Mouse (Mus musculus) ZHBTc4 (cell line): ENCODE results near the gene Bcr.

Experiments used
- DNase-seq: peaks from one replicate; pipeline ENCODE4 v3.0.0-alpha.2; 2011; ENCODE audit warnings: low read depth, low spot score

The Bcr gene

DNA sequence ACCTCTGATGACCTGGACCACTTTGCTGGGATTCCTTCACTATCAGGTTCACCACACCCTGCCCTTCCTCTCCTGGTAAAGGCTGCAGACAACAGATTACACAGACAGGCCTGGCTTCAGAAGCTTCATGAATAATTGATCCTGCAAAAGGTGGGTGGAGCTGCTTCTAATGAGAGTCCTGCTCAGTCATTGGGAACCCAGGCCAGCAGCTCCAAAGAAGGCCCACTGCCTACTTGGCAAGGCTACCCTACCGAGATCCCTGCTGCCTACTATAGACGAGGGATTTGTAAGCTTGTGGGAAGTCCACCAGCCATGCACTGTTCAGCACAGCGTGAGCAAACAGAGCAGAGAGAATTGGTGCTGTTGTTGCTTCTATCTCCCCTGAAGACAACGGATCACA, 4.1 kb upstream of the Bcr start:
- DNase-seq: no peak

DNA sequence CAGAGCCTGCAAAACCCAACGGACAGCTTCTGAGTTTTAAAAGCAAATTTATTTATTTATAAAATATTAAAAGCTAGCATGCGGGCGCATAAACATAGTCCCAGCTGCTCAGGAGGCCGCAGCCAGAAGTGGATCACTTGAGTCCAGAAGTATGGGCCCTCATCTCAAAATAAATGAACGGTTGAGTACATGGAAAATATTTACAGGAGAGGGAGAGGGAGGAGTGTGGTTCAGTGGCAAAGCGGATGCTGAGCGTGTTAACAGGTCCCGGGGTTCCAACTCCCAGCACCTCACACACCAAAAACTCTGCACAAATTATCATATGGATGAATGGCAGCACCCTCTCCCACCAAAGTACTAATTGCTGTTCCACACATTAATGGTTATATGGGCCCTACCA, 2.1 kb upstream of the Bcr start:
- no peak for DNase-seq

DNA sequence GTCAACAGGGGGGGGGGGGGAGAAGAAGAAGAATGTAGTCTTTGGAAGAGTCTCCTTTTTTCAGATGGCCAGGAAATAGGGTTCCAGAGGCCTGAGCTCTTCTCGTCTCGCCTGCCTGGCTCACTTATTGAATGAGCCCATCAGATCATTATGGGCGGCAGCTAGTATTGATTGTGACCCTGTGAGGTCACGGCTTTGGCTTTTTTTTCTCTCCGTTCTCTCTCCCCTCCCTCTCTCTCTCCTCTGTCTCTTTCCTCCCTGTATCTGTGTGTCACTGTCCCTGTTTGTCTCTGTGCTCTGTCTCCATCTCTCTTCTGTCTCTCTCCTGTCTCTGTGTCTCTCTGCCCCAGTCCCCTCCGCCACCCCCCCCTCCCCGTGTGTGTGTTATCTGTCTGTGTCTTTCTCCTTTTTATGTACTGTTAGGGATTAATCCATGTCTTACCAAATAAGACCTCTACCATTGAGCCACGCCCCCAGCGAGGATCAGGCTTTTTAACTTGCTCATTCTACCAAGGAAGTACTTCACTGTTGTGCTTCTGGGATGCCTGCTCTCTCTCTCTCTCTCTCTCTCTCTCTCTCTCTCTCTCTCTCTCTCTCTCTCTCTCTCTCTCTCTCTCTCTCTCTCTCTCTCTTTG, 1.5 kb upstream of the Bcr start:
- DNase-seq: peak; percentile 70

DNA sequence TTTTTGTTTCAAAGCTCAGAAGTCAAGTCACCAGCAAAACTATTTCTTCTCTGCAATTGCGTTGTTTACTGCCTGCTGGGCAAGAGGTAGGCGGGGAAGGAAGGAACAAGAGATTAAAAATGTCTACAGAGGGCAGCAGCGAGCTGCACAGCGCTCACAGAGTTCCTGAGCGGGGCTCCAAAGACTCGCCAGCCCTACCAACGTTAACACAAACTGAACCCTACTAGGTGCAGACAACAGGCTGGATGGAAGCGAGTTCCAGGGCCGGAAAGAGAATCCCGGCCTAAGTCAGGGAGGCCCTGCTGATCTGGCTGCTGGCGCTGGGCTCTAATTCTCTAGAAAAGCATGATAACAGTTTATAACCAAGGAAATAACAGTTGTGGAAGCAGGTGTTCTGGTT, 996 bp upstream of the Bcr start:
- peak; percentile 86 for DNase-seq

DNA sequence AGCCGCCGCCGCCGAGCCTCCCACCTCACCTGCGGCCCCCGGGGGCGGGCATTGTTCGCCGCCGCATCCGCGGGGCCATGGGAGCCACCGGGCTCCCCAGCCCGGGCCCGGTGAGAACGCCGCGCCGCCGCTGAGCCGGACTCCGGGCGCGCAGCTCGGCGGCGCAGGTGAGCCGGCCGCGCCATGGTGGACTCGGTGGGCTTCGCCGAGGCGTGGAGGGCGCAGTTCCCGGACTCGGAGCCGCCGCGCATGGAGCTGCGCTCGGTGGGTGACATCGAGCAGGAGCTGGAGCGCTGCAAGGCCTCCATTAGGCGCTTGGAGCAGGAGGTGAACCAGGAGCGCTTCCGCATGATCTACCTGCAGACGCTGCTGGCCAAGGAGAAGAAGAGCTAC, 447 bp downstream of the Bcr start:
- DNase-seq: peak; percentile 55

DNA sequence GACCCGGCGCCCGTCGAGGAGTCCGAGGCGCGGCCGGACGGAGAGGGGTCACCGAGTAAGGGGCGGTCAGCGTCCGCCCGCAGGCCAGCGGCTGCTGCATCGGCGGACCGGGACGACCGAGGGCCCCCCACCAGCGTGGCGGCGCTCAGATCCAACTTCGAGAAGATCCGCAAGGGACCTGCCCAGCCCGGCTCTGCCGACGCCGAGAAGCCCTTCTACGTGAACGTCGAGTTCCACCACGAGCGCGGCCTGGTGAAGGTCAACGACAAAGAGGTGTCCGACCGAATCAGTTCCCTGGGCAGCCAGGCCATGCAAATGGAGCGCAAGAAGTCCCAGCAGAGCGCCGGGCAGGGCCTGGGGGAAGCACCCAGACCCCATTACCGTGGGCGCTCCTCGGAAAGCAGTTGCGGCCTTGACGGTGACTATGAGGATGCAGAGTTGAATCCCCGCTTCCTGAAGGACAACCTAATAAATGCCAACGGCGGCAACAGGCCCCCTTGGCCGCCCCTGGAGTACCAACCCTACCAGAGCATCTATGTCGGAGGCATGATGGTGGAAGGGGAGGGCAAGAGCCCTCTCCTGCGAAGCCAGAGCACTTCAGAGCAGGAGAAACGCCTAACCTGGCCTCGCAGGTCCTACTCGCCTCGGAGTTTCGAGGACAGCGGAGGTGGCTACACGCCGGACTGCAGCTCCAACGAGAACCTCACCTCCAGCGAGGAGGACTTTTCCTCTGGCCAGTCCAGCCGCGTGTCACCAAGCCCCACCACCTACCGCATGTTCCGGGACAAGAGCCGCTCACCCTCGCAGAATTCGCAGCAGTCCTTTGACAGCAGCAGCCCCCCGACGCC, 1.2 kb downstream of the Bcr start:
- peak; percentile 32 for DNase-seq

DNA sequence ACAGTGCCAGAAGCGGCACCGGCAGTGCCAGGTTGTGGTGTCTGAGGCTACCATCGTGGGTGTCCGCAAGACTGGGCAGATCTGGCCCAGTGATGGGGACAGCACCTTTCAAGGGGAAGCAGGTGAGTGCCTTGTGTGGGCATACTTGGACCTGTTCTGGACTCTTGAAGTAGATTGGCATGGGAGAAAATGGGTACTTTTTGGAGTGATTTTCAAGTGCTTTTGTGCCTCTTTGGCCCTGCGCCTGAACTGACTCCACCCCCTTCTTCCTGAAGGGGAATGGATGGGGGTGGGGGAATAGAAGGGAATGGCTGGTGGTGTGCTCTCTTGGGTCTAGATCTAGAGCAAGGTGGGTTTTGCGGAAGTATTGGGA, 1.8 kb downstream of the Bcr start:
- DNase-seq: peak; percentile 48

DNA sequence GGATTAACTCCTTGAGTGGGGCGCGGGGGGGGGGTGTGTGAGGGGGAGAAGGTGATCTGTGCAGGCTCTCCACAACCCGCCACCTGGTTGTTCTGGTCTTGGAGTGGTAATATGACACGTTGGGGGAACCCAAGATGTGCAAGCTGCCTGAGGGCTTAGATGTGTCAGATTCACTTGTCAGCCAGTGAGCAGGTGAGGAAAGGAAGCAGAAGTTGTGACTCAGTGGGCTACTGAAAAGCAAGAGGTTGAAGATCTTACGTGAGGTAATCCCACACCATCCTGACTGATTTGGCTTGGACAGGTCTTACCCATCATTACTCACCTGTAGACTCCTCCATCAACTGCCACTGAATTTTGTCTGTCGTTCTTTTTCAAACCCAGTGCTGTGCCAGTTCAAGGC, 2.2 kb downstream of the Bcr start:
- no peak for DNase-seq

DNA sequence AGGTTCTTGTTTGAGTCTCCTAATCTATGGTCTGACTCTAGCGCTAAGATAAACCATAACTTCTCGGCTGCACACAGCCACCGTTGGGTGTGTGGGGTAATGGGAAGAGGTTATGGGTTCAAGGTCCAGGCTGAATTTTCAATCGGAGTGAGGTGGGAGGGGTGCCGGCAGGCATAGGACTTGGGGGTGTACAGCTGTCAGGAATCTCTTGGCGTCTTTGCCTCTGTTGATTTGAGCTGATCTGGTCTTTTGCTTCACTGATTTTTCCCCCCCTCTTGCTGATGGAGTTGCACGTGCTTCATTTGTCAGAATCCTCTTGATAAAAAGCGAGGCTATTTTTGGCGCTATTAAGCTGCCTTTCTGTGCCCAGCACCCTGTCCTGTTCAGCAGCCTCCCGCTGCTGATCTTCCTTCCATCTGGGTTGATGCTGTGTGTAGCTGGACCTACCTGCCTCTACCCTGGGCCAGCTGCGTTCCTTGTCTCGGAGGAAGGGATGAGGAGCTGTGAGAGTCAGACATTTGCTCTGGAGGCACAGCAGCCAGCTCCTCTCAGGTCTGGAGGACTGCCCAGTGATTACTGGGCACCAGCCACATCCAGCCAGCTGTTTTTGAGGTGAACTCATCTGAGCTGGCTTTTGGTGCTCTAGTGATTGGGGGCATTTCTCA, 3.0 kb downstream of the Bcr start:
- no peak for DNase-seq

DNA sequence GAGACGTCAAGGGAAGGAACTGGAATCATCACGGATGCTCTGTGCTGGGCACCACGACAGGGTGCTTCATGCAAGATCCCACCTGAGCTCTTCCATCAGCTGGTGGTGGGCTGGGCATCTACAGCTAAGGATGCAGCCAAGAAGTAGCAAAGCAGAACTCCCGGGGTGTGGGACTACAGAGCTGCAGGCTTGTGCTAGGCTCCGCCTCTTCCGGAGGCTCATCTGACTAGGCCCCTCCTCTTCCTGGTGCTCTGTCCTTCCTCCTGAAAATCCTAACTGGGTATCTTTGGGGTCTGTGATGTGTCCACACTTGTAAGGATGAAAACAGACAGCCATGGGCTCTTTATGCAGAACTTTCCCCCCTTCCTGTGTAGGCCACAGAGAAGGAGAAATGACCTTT, 5.3 kb downstream of the Bcr start:
- peak; percentile 62 for DNase-seq

DNA sequence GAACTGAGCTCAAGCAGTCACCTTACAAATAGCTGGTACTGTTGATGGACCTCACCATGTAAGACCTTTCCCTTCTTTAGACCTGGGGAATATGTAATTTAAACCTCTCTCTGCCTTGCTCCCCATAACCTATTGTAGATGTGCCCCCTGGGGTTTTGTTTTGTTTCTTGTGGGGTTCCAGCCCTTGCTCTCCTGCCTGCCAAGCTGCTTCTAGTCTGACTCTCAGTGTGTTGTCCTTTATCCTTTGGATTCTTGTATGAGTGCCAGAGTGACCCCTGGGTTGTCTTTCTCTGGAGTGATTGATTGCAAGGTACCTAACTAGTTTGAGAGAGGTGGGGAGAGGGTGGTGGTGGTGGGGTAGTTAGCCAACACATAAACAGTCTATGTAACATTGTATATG, 7.1 kb downstream of the Bcr start:
- no peak for DNase-seq

DNA sequence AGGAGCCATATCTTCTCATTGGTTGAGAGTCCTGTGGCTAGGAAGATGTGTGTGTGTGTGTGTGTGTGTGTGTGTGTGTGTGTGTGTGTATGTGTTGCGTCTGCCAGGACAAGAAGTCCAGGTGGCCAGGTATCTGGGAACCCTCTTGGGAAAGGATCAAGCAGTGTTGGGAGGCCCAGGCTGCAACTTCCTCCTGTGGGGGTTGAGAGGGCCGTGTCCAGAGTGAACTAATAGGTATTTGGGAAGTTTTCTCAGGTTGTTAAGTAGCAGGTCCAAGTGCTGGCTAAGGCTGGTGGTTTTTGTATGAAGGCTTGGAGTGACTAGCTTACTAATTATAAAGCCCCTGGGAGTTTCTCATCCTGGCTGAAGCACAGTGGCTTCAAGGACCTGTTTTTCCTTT, 7.7 kb downstream of the Bcr start:
- DNase-seq: no peak

DNA sequence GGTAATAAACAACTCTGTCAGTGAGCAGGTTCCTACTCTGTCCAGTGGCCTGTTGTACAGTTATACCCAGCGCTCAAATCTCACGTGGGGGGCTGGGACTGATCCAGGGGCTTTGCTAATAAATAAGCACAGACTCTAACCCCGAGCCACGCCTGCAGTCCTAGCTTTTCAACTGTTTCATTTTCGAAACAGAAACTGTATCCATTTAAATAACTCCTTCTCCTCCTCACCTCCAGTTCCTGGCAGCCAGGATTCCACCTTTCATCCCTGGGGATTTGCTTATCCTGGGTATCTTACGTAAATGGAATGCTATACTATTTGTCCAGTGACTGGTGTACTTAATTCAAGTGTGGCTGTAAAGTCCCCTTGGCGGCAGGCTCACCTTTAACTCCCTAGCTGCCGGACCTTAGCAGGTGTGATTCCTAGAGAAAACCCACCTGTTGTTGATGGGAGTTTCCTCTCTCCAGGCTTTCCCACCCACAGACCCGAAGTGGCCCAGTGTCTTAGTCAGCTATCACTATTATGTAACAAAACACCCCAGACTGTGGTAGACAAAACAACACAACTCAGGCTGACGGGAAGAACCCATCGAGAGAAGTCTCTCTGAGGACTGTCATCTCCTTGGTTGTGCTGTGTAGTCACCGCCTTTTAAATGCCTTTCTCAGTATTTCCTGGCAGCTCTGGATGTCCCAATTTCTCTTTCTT, 8.4 kb downstream of the Bcr start:
- no peak for DNase-seq

DNA sequence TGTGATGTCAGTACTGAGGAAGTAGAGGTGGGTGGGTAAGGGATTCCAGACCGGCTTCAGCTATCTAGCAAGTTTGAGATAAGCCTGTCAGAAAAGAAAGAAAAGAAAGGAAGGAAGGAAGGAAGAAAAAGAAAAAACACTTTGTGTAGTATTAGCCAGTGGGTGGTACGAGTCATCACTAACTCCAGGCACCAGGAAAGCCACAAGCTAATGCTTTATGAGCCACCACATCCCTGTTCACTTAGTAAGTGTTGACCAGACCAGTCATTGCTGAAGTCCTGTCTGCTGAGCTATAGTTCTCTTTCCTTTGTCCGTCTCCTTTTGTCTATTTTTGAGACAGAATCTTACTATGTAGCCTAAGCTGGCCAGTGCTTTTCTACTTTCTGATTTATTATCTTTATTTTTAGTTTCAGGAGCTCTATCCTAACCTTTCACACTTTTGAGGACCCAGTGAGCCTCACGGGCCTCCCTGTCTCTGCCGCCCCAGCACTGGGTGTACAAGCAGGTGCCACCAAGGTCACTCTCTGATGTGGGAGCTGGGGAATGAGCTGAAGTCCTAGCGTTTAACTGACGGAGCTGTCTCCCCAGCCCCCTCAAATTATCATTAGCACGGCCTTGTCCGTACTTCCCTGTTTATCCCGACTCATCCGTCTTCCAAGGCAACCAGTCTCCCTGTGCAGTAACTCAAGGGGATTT, 10.0 kb downstream of the Bcr start:
- no peak for DNase-seq

DNA sequence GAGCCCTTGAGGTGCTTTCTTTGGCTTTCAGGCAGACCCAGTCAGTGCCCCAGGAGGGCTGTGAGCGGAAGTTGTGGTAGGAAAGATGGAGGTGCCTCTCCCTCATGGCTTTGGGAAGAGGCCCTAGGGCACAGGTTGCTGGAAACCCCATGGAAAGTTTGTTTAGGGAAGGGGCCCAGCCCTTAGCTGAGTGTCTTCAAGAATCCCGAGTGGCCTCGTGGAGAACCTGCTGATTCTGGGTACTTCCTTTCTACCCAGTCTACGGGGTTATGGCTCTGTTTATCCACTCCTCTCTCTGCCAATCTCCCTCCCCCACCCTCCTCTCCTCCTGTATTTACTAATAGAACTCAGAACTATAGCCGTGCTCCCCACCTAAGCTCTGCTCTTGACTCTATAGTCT, 15.3 kb downstream of the Bcr start:
- DNase-seq: no peak

DNA sequence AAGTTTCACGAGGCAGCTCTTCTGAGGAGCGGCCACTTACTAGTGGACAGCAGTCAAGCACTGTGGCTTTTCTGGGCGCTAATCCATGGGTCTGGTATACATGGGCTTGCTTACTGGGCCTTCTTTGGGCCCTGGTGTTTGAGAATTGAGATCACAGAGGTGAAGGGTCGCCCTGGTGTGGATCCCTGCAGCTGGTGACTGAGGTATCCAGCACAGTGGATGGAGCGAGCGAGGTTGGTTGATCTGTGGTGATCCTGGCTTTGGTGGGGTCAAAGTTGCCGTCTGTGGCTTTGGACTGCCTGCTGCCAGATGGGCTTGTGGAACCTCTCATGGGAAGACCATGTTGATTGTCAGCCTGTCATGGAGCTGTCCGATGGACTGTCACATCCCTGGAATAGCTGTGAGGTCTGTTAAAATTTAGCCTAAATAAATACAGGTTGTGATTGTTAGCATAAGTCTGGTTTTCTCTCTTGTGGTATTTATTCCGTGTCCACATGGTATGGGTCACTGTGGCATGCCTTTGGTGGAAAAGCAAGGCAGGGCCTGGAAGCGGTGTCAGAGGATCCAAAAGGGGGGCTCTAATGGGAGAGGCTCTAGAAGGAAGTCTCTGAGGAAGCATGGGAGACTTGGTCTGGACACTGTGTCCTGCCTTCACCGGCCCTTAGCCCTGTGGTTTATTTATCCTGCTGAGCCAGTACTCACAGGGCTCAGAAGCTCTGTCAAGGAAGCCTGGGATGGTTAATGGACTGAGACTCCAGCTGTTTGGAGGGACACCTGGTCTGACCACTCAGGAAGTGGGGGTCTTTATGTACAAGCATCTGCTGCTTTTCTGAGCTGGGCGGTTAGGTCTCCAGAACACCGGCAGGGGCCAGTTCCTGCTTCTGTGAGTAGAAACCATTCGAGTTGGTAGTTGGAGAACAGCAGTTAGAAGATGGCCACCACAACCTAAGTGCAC, 18.1 kb downstream of the Bcr start:
- DNase-seq: no peak

DNA sequence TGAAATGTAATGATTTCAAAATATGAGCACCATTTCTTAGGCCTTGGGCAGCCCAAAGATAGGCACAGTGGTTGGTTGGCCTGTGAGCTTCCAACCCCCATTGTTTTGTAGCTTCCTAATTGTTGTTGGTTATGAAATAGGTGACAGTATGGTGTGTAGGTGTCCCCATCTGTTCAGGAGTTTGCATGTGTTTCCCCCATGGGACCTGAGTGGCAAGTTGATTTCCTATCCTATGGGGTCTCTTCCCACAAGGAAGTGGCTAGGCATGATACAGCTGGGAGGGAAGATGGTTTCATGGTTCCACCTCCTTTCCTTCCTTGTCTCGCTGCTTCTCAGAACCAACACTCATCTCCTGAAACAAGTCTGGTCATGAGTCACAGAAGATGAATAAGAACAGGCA, 24.9 kb downstream of the Bcr start:
- DNase-seq: no peak

DNA sequence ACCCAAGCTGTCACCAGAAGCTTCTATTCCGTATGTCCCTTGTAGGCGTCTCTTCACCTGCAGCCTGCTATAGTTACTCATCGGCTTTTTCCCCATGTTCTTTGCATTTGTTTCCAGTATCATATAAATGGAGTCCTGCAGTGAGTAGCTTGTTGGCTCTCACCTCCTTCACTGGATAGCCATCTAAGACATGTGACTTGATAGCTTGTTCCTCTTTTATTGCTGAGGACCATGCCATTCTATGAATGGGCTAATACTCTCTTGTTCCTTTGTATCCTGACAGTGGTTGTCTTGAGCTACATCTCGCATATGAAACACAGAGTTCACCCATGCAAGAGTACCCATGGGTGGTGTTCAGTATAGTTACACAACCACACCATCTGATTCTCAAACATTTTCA, 28.1 kb downstream of the Bcr start:
- no peak for DNase-seq

DNA sequence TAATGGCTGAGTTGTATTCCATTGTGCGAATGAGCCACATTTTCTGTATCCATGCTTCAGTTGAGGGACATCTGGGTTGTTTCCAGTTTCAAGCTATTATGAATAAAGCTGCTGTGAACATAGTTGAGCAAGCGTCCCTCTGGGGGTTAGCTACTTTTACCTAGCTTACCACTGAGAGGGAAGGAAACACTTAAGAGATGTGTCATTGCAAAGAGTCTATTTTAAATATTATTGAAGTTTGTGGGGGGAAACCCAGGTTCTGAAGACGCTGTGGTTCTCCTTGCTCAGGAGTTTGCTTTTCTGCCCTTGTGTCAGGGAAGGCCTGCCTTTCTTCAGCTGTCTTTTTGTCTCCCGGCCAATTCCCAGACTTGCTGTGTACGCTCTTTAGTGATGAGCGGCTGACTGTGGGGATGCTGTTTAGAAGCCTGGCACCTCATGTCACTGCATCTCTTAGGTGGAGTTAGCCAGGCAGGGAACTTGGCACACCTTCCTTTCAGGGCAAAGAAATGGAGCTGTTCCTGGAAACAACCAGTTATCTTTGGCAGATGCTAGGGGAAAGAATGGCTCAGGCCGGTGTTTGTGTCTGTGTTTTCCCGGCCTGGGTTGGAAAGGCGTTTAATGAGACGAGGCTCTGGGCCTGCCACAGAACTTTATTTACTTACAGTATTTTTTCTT, 31.2 kb downstream of the Bcr start:
- no peak for DNase-seq
